Mouse (Mus musculus) adrenal gland (tissue): ENCODE results near the gene Zc3h18.

Experiments used
- intact Hi-C: fragments of 180-260 bp; cut with DNase I; formaldehyde crosslinking; loops from one replicate; pipeline ENCODE4 v1.15.1; 2025

Gene Zc3h18

GRCm38 (mm10) chr8:122345181-122346095 is 31.0 kb upstream of the Zc3h18 start:
- intact Hi-C loops, result no loop called here

- intact Hi-C loops, result no loop called here
These were observed 28.4 kb upstream of the Zc3h18 start for GRCm38 (mm10) chr8:122347811-122348552.

GRCm38 (mm10) chr8:122349357-122350297 is 26.8 kb upstream of the Zc3h18 start:
- intact Hi-C loops, result no loop called here

GRCm38 (mm10) chr8:122350309-122351089 is 25.9 kb upstream of the Zc3h18 start:
- intact Hi-C loops, result no loop called here

GRCm38 (mm10) chr8:122354157-122354556 is 22.3 kb upstream of the Zc3h18 start:
- intact Hi-C loops, result no loop called here

GRCm38 (mm10) chr8:122355642-122356606 is 20.5 kb upstream of the Zc3h18 start:
- intact Hi-C loops, result no loop called here

- intact Hi-C loops, result no loop called here
These were observed 19.2 kb upstream of the Zc3h18 start for GRCm38 (mm10) chr8:122357202-122357601.

- intact Hi-C loops, result no loop called here
These were observed 18.8 kb upstream of the Zc3h18 start for GRCm38 (mm10) chr8:122357641-122358040.

GRCm38 (mm10) chr8:122359111-122359775 is 17.2 kb upstream of the Zc3h18 start:
- intact Hi-C loops, result no loop called here

- intact Hi-C loops, result no loop called here
These were observed 15.6 kb upstream of the Zc3h18 start, which contains the start of gene Trhr2 for GRCm38 (mm10) chr8:122360696-122361416. Gene Trhr2, minus strand, starts transcription at chr8:122360746.

- intact Hi-C loops, result no loop called here
These were observed 14.1 kb upstream of the Zc3h18 start for GRCm38 (mm10) chr8:122362271-122362670.

GRCm38 (mm10) chr8:122362967-122363366 is 13.4 kb upstream of the Zc3h18 start:
- intact Hi-C loops, result no loop called here

GRCm38 (mm10) chr8:122368494-122368893 is 7.9 kb upstream of the Zc3h18 start:
- intact Hi-C loops, result loop anchor here (5.0 kb wide), 1 partner anchor 36 kb away; no protein-coding TSS in a partner anchor

- intact Hi-C loops, result loop anchor here (2.0 to 5.0 kb wide), 2 partner anchors 37 to 97 kb away; no protein-coding TSS in a partner anchor
These were observed 6.7 kb upstream of the Zc3h18 start for GRCm38 (mm10) chr8:122369665-122370064.

- intact Hi-C loops, result loop anchor here (2.0 kb wide), 1 partner anchor 99 kb away; no protein-coding TSS in a partner anchor
These were observed 4.7 kb upstream of the Zc3h18 start for GRCm38 (mm10) chr8:122371706-122372105.

GRCm38 (mm10) chr8:122375320-122375719 is 1.1 kb upstream of the Zc3h18 start:
- intact Hi-C loops, result loop anchor here (5.0 kb wide), 1 partner anchor 62 kb away; no protein-coding TSS in a partner anchor

- intact Hi-C loops, result loop anchor here (5.0 kb wide), 1 partner anchor 61 kb away; no protein-coding TSS in a partner anchor
These were observed 551 bp upstream of the Zc3h18 start for GRCm38 (mm10) chr8:122375751-122376364.
